Mouse (Mus musculus): Measurements from ENCODE around the gene Gm5726.
"Not testable (repeated sequence)": the region's sequence is repeated elsewhere in the genome, so short reads cannot be mapped to it uniquely, and the experiment has no call there.

Gm5726 gene

DNA sequence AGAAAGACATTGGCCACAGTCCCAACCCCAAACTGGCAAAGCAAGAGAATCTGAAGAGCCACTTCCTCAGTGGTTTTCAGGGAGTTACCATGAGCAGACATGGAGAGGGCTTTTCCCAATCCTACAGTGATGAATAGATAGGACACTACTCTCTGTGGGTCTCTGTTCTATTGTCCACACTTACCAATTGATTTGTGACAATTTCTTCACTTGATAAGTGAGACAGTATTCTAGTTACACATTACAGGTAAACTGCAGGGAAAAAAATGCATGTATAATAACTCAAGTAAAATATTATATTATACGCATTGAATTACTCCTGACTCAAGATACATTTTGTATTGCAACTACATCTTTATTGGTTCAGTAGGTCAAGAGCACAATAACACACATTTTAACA, at the start of gene Gm5726:
Gene Gm5726, minus strand, starts transcription at position 101 of the 400 bp plus-strand sequence.
- not testable (repeated sequence) for DNase-seq (ENCODE audit: low spot score in 2 of 2)

DNA sequence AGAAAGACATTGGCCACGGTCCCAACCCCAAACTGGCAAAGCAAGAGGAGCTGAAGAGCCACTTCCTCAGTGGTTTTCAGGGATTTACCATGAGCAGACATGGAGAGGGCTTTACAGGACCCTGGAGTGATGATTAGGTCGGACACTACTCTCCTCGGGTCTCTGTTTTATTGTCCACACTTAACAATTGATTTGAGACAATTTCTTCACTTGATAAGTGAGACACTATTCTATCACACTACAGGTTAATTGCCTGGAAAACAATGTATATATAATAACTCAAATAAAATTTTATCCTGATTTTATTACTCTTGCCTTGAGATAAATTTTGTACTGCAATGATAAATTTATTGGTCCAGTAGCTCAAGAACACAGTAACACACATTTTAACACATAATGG, 30.6 kb upstream of the Gm5726 start, which contains the start of gene Gm4141:
Gene Gm4141, minus strand, starts transcription at position 101 of the 400 bp plus-strand sequence.
- DNase-seq (ENCODE audit: low spot score in 2 of 2), result not testable (repeated sequence)

DNA sequence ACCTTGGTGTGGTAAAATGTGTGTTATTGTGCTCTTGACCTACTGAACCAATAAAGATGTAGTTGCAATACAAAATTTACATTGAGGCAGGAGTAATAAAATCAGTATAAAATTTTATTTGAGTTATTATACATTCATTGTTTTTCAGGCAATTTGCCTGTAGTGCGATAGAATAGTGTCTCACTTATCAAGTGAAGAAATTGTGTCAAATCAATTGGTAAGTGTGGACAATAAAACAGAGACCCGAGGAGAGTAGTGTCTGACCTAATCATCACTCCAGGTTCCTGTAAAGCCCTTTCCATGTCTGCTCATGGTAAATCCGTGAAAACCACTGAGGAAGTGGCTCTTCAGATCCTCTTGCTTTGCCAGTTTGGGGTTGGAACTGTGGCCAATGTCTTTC, 12.0 kb downstream of the Gm5726 start, which contains the start of gene Vmn1r104:
Gene Vmn1r104, plus strand, starts transcription at position 301 of the 400 bp plus-strand sequence.
- DNase-seq (ENCODE audit: low spot score in 2 of 2), result not testable (repeated sequence)

DNA sequence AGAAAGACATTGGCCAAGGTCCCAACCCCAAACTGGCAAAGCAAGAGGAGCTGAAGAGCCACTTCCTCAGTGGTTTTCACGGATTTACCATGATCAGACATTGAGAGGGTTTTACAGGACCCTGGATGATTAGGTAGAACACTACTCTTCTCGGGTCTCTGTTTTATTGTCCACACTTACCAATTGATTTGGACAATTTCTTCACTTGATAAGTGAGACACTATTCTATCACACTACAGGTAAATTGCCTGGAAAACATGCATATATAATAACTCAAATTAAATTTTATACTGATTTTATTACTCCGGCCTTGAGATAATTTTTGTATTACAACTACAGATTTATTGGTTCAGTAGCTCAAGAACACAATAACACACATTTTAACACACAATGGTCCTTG, 35.1 kb downstream of the Gm5726 start, which contains the start of gene Vmn1r103:
Gene Vmn1r103, minus strand, starts transcription at position 101 of the 400 bp plus-strand sequence.
- DNase-seq (ENCODE audit: low spot score in 2 of 2), result not testable (repeated sequence)
